Mouse (Mus musculus) forebrain, embryonic 11.5 days (tissue): ENCODE results near the gene Alkbh5. TPM values are rescaled to one million over a fixed set of nuclear protein-coding genes. Genes with fewer than 3 reads are reported as not detected.
"Not testable (repeated sequence)": the region's sequence is repeated elsewhere in the genome, so short reads cannot be mapped to it uniquely, and the experiment has no call there.

Source experiments
- ATAC-seq: fragments of 200-750 bp; cut with Nextera tagmentation; replicated peaks from 2 replicates; pipeline ENCODE4 v1.8.0; 2017; ENCODE audit warnings: moderate TSS enrichment; ENCODE audit not compliant: low FRiP score
- DNase-seq: peaks from one replicate; pipeline ENCODE4 v3.0.0-alpha.2; 2017; ENCODE audit warnings: low spot score
- H3K27ac ChIP-seq: fragments of 300-500 bp; sonication (generic); 2 replicates; pipeline ENCODE4 v1.5.1; 2014; ENCODE audit warnings: low read depth, low read length
- H3K27me3 ChIP-seq: fragments of 300-500 bp; sonication (generic); 2 replicates; pipeline ENCODE4 v1.6.1; 2014; ENCODE audit warnings: mild to moderate bottlenecking, low read length, mixed read lengths; ENCODE audit not compliant: control insufficient read depth, insufficient read depth
- H3K36me3 ChIP-seq: fragments of 300-500 bp; sonication (generic); 2 replicates; pipeline ENCODE4 v1.6.1; 2014; ENCODE audit warnings: mild to moderate bottlenecking, low read length, moderate library complexity, mixed read lengths; ENCODE audit not compliant: control insufficient read depth, insufficient read depth
- H3K4me1 ChIP-seq: fragments of 300-500 bp; sonication (generic); replicated peaks from 2 replicates; pipeline ENCODE4 v1.6.1; 2014; ENCODE audit warnings: low read length, mixed read lengths; ENCODE audit not compliant: control insufficient read depth, insufficient read depth
- H3K4me2 ChIP-seq: fragments of 300-500 bp; sonication (generic); 2 replicates; pipeline ENCODE4 v1.6.1; 2014; ENCODE audit warnings: low read depth, mild to moderate bottlenecking, low read length, moderate library complexity, mixed read lengths; ENCODE audit not compliant: severe bottlenecking
- H3K4me3 ChIP-seq: fragments of 300-500 bp; sonication (generic); 2 replicates; pipeline ENCODE4 v1.5.1; 2014; ENCODE audit warnings: low read depth, low read length
- H3K9ac ChIP-seq: fragments of 300-500 bp; sonication (generic); 2 replicates; pipeline ENCODE4 v1.6.1; 2014; ENCODE audit warnings: low read length
- H3K9me3 ChIP-seq: fragments of 300-500 bp; sonication (generic); 2 replicates; pipeline ENCODE4 v1.6.1; 2016; ENCODE audit warnings: low read length, mixed read lengths; ENCODE audit not compliant: control insufficient read depth
- WGBS: fragments of 180-500 bp; shearing (Covaris S2); extraction: QIAGEN DNeasy Blood & Tissue Kit; methylation state at CpG from one replicate; pipeline ENCODE4 v1.1.7; 2014; 5-methylcytosine and 5-hydroxymethylcytosine counted together
- polyA plus RNA-seq: library from polyadenylated mRNA; unstranded; fragments of >200 nt; fragmentation: Nextera tagmentation; extraction: Ambion mirVana; gene quantifications from 2 replicates; pipeline ENCODE4 v1.2.1, GENCODE M21; 2014

Alkbh5 gene
- polyA plus RNA-seq, 1 experiment from 2014 or later = 41.2 TPM

GRCm38 (mm10) chr11:60559342-60559741, 23.2 kb downstream of the Alkbh5 start:
- ATAC-seq = no peak

GRCm38 (mm10) chr11:60574006-60574405, 37.8 kb downstream of the Alkbh5 start:
- H3K27me3 ChIP-seq, H3K36me3 ChIP-seq, H3K4me3 ChIP-seq, H3K4me2 ChIP-seq, H3K4me1 ChIP-seq, DNase-seq, H3K9ac ChIP-seq, H3K9me3 ChIP-seq, ATAC-seq, H3K27ac ChIP-seq: not testable (repeated sequence)
- WGBS = 78% methylated on average over 10 of the region's 12 CpGs

More at GRCm38 (mm10) chr11:60559342-60559741, 23.2 kb downstream of the Alkbh5 start:
- no peak overlapping the region for H3K27ac ChIP-seq
- H3K27me3 ChIP-seq = no peaks in the 10 kb centered on the region
- H3K4me2 ChIP-seq = no peak overlapping the region
- DNase-seq = peak; percentile 74
- H3K4me3 ChIP-seq = no peak overlapping the region
- WGBS = 23% methylated on average over 3 of the region's 3 CpGs
- no peaks in the 10 kb centered on the region for H3K9me3 ChIP-seq
- H3K36me3 ChIP-seq = peaks cover 6% of the 10 kb centered on the region
- no peak overlapping the region for H3K9ac ChIP-seq
- no peaks in the 10 kb centered on the region for H3K4me1 ChIP-seq

Other genes with a start within 250 kb of the Alkbh5 start
- 18.0 and 19.5 TPM in 2 replicates for gene Tom1l2, start 183.5 kb upstream of the Alkbh5 start, polyA plus RNA-seq
- gene Drc3, start 183.1 kb upstream of the Alkbh5 start, polyA plus RNA-seq = 1.6 and 2.1 TPM in 2 replicates
- gene Gid4, start 119.2 kb upstream of the Alkbh5 start, polyA plus RNA-seq = 38.1 and 38.5 TPM in 2 replicates
- 40.1 and 51.7 TPM in 2 replicates for gene Atpaf2, start 117.9 kb upstream of the Alkbh5 start, polyA plus RNA-seq
- 121 and 133 TPM in 2 replicates for gene Drg2, start 81.8 kb upstream of the Alkbh5 start, polyA plus RNA-seq
- 0.08 and 0.27 TPM in 2 replicates for gene Myo15, start 67.0 kb upstream of the Alkbh5 start, polyA plus RNA-seq
- 147 and 153 TPM in 2 replicates for gene Llgl1, start 163.3 kb downstream of the Alkbh5 start, polyA plus RNA-seq
- 74.8 and 81.4 TPM in 2 replicates for gene Flii, start 190.9 kb downstream of the Alkbh5 start, polyA plus RNA-seq
- gene Mief2, start 192.0 kb downstream of the Alkbh5 start, polyA plus RNA-seq = 14.2 and 17.8 TPM in 2 replicates
- 23.8 and 25.9 TPM in 2 replicates for gene Top3a, start 241.0 kb downstream of the Alkbh5 start, polyA plus RNA-seq
- 11.0 and 11.6 TPM in 2 replicates for gene Smcr8, start 241.1 kb downstream of the Alkbh5 start, polyA plus RNA-seq